Mouse (Mus musculus) ovary, postnatal 14 days (tissue): ENCODE data around the gene Wap.

ENCODE experiments used
- DNase-seq: peaks from one replicate; pipeline ENCODE4 v3.0.0; 2022; ENCODE audit warnings: low spot score

The Wap gene

DNA sequence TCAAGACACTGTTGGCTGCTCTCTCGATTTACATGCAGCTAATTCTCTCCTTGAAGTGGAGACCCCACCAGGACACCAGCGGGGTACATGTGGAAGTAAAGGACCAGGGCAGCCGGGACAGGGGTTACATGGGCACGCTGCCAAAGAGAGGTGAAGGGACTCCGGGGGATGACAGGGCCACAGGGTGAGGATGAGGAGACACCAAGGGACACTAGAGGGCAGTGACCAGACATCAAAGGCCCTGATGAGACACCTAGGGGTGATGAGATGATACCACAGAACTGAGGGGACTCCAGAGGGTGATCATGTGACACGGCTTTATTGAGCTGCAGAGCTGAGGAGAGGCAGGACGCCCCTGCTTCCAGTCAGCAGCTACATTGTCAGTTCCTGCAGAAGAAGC lies 40.9 kb downstream of the Wap start:
- DNase-seq, result no peak

GRCm38 (mm10) chr11:6596616-6597015 lies 41.8 kb downstream of the Wap start:
- no peak for DNase-seq

DNA sequence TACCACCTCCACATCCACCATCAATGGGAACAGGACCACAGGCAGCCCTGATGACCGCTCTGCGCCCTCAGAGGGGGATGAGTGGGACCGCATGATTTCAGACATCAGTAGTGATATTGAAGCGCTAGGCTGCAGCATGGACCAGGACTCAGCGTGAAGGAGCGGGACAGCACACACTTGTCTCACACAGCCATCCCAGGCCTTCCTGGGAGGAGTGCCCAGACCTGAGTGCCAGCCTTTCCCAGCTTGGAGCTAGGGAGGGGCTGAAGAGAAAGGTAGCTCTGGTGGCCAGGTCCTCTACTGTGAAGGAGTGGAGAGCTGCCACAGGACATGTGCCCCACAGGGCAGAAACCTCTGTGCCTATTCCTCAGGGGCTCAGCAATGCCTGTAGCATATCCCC lies 42.2 kb downstream of the Wap start:
- DNase-seq, result no peak

- DNase-seq, result no peak
Observed at GRCm38 (mm10) chr11:6595339-6595738, 43.1 kb downstream of the Wap start.

DNA sequence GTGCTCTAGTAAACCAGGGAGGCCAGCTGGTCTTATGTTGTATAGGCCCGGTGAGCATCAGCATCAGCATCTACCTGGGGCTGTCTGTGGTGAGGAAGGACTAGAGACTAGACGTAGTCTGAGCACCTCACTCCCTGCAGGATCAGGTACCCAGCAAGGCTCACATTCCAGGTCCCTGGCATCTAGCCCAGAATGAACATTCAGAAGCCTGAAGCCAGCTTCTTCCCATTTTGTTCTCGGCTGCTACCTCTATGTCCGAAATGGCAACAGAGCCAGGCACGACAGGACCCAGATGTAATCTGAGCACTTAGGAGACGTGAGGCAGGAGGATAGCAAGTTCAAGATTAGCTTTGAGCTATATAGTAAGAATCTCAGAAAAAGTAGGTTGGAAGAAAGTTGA lies 43.6 kb downstream of the Wap start:
- no peak for DNase-seq

DNA sequence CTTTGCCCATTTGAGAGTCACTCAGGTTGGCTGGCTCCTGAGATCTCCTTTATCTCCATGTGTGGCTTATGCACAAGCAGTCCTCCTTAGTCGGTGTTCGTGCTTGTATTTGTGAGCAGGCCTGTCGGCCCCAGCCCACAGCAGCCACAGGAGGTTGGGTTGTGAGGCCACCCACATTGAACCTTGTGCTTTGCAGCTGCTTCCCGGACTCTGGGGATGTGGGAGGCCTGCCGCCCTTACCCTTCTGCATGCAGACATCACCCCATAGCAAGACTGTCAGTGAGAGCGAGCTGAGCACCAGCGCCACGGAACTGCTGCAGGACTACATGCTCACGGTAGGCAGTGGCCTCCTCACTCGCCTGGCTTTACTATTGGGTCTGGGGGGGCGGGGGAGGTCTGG lies 45.0 kb downstream of the Wap start:
- DNase-seq, result no peak

GRCm38 (mm10) chr11:6590933-6591675 lies 47.3 kb downstream of the Wap start:
- no peak for DNase-seq

GRCm38 (mm10) chr11:6589838-6590237 lies 48.6 kb downstream of the Wap start:
- no peak for DNase-seq

DNA sequence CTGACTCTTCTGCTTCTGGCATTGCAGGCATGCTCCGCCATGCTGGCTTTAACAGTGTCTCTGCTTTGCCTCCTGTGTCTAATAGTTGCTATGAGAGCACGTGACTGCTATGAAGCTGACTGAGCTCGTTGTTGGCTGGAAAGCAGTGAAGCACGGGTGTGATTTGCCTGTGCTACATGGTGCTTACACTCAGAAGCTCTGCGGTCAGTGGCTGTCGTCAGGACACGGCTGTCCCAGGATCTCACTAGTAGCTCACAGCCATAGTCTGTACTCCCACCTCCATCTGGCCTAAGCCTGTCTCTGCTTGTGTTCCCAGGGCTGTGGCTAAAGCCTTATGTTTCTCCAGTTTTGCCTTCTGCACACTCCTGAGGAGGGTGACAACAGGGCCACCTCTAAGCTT lies 50.1 kb downstream of the Wap start:
- no peak for DNase-seq

- no peak for DNase-seq
Observed at GRCm38 (mm10) chr11:6587249-6587940, 51.0 kb downstream of the Wap start.

GRCm38 (mm10) chr11:6586660-6587059 lies 51.8 kb downstream of the Wap start:
- DNase-seq, result no peak

GRCm38 (mm10) chr11:6585748-6586147 lies 52.7 kb downstream of the Wap start:
- no peak for DNase-seq
